9 mouse cellular contexts compared by ENCODE assay signal in genomic region chr10:96230391-96230790, GRCm38 (mm10).
DNase-seq lines count a peak whose midpoint lies in the region; ATAC-seq and TF ChIP-seq lines count a peak whose summit lies in the region.
"Had no signal": no experiment of that assay in that cellular context is flagged by ENCODE, and none has a peak within 500 bp of the region (broad histone marks: within the 10 kb centered on the region; RNA-seq: fewer than 3 reads in every experiment).

No protein-coding gene starts in this region.

- H3K36me3 ChIP-seq in liver, postnatal 0 days (replicated peaks; ENCODE audit: insufficient read depth, low read length) = no peaks in the 10 kb centered on the region
- H3K36me3 ChIP-seq: embryonic facial prominence, embryonic 10.5 days had no signal

- TF ChIP-seq POLR2A in cerebellum, adult 2 months (IDR thresholded peaks at IDR 0.05; ENCODE audit: borderline replicate concordance, insufficient read depth, low read length) = no peak

- no peaks in the 10 kb centered on the region for H3K9me3 ChIP-seq in liver, postnatal 0 days (ENCODE audit: low read length)
- H3K9me3 ChIP-seq: embryonic facial prominence, embryonic 10.5 days had no signal

- H3K27me3 ChIP-seq in liver, postnatal 0 days (ENCODE audit: insufficient read depth, low read length) = no peaks in the 10 kb centered on the region
- no peaks in the 10 kb centered on the region for H3K27me3 ChIP-seq in cerebellum, adult 2 months (ENCODE audit: control insufficient read depth, insufficient read depth, low read length)

- TF ChIP-seq CTCF in layer of hippocampus, adult 2 months (conservative IDR thresholded peaks at IDR 0.05) = peak; percentile 34; the same call in 1 of the 2 replicates
- TF ChIP-seq CTCF in liver, postnatal 0 days (IDR thresholded peaks at IDR 0.05; ENCODE audit: low read depth) = peak; percentile 76
- TF ChIP-seq CTCF in cerebellum, adult 2 months (IDR thresholded peaks at IDR 0.05; ENCODE audit: borderline replicate concordance, insufficient read depth, low read depth, low read length) = no peak

- peak; percentile 84 for ATAC-seq in liver, postnatal 0 days

- no peak for DNase-seq in layer of hippocampus, adult 2 months (ENCODE audit: low spot score in 2 of 2)
- DNase-seq in layer of hippocampus, postnatal 14 days (ENCODE audit: low spot score in 2 of 2) = no peak
- DNase-seq in kidney, adult 18-20 months = peak; percentile 50
- peak; percentile 71 for DNase-seq in liver, postnatal 0 days
- DNase-seq in urinary bladder, postnatal 14 days (ENCODE audit: low spot score) = peak; percentile 48
- DNase-seq in cerebellum, adult 2 months = no peak
- no peak for DNase-seq in right cerebral cortex, adult 18-20 months
- no peak for DNase-seq in right cerebral cortex, postnatal 14 days

- no peak for TF ChIP-seq EP300 in liver, postnatal 0 days (IDR thresholded peaks at IDR 0.05; ENCODE audit: low read depth)

- peaks cover 8% of the 10 kb centered on the region; the same call in 1 of the 2 replicates for H3K4me1 ChIP-seq in liver, postnatal 0 days (ENCODE audit: insufficient read depth)
- H3K4me1 ChIP-seq in cerebellum, adult 2 months (ENCODE audit: control insufficient read depth, insufficient read depth, low read length) = no peaks in the 10 kb centered on the region

- WGBS in liver, postnatal 0 days (ENCODE audit: insufficient replicate concordance) = 61% methylated on average over 8 of the region's 8 CpGs
- 90% methylated on average over 8 of the region's 8 CpGs for WGBS in cerebellum, adult 2 months

- H3K9ac ChIP-seq in liver, postnatal 0 days (replicated peaks) = peak overlapping the region; percentile 57

- peak overlapping the region; percentile 56 for H3K4me2 ChIP-seq in liver, postnatal 0 days (ENCODE audit: low read depth, low read length)

- no peak overlapping the region for H3K27ac ChIP-seq in layer of hippocampus, adult 2 months
- peak overlapping the region; percentile 93 for H3K27ac ChIP-seq in liver, postnatal 0 days (ENCODE audit: low read depth)
- no peak overlapping the region for H3K27ac ChIP-seq in cerebellum, adult 2 months (ENCODE audit: insufficient read depth, low read length)
- H3K27ac ChIP-seq: embryonic facial prominence, embryonic 10.5 days had no signal

- no peak overlapping the region for H3K4me3 ChIP-seq in layer of hippocampus, adult 2 months
- peak overlapping the region; percentile 17; the same call in 1 of the 2 replicates for H3K4me3 ChIP-seq in liver, postnatal 0 days (ENCODE audit: low read depth, low read length)
- H3K4me3 ChIP-seq in cerebellum, adult 2 months (replicated peaks; ENCODE audit: insufficient read depth, low read depth, low read length) = no peak overlapping the region
- H3K4me3 ChIP-seq: embryonic facial prominence, embryonic 10.5 days had no signal

Comparison
In these comparisons a context has a peak if more than half of its experiments do, and no peak if none do; other contexts are left out.
1. DNase-seq: peak in kidney, adult 18-20 months (single experiment), liver, postnatal 0 days (single experiment) and urinary bladder, postnatal 14 days (single experiment); none in layer of hippocampus, adult 2 months (0 of 2), layer of hippocampus, postnatal 14 days (0 of 2), cerebellum, adult 2 months (0 of 2), right cerebral cortex, adult 18-20 months (single experiment) and right cerebral cortex, postnatal 14 days (single experiment).